Mouse (Mus musculus): ENCODE measurements around the gene Gm28635. TPM values are rescaled to one million over a fixed set of nuclear protein-coding genes. Genes with fewer than 3 reads are reported as not detected.

The Gm28635 gene
- polyA plus RNA-seq, 1 experiment, result not detected

DNA sequence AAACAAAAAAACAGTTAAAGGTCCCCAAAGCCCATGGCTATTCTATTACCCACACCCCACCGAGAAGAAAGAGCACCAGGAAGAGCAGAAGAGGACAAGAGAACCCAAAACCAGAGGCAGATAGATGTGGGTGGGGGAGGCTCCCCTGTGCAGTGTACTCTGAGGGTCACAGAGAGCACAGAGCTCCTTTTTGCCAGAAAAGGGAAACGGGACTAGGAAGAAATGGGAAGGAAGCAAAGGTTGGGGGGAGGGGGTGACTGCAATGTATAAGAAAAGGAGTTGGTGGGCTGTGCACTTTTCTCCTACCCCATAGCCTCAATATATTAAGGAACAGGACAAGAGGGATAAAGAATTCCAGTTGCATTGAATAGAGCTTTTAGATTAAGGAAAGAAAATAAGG is 76.9 kb downstream of the Gm28635 start:
- Histone ChIP-seq H3K4me3 (ENCODE audit: extremely low read depth, insufficient read depth, insufficient read length) (no peak overlapping the region), H3K4me1 (ENCODE audit: control insufficient read depth, insufficient read depth, insufficient read length) (no peaks in the 10 kb centered on the region), H3K27ac (ENCODE audit: insufficient read depth, low read length) (no peak overlapping the region), H3K27me3 (ENCODE audit: control insufficient read depth, insufficient read depth, low read length) (no peaks in the 10 kb centered on the region), H3K36me3 (ENCODE audit: control insufficient read depth, insufficient read depth, low read length) (no peaks in the 10 kb centered on the region; the same call in 1 of the 2 replicates)
- no peak for DNase-seq (ENCODE audit: low read depth in 1 of 2, low spot score in 2 of 2)
- 55% methylated on average over 2 of the region's 2 CpGs for WGBS
- TF ChIP-seq CTCF (IDR thresholded peaks at IDR 0.05; ENCODE audit: extremely low read depth, insufficient read depth, insufficient read length, insufficient replicate concordance) (no peak), POLR2A (IDR thresholded peaks at IDR 0.05; ENCODE audit: low read depth, low read length) (no peak)

DNA sequence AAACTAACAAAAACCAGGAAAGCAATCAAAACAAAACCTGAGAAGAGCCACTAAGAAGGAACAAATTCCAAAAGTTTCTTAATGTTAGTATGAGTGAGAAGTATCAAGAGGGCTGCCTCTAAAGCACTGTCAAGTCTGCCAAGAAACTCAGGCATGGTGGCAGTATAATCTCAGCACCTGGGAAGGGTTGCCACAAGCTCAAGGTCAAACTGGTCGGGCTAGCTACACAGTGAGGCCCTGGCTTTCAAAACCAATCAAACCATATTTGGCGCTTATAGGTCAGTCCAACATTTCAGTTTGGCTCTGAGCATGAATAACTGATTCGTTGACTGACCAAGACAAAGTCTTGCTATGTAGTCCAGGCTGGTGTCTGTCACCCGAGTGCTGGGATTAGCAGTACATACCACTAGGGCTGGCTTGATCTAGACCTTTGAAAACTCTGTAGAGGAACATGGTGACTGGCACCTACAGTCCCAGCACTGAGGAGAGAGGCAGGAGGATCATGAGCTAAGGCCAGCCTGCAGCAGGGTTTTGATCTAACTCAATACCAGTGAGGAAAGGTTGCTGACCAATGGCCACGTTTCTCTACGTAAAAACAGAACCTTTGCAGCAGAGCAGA is 78.5 kb downstream of the Gm28635 start:
- Histone ChIP-seq H3K4me1 (ENCODE audit: control insufficient read depth, insufficient read depth, insufficient read length) (no peaks in the 10 kb centered on the region), H3K4me3 (ENCODE audit: extremely low read depth, insufficient read depth, insufficient read length) (no peak overlapping the region), H3K36me3 (ENCODE audit: control insufficient read depth, insufficient read depth, low read length) (no peaks in the 10 kb centered on the region; the same call in 1 of the 2 replicates), H3K27me3 (ENCODE audit: control insufficient read depth, insufficient read depth, low read length) (no peaks in the 10 kb centered on the region), H3K27ac (ENCODE audit: insufficient read depth, low read length) (no peak overlapping the region)
- DNase-seq (ENCODE audit: low read depth in 1 of 2, low spot score in 2 of 2), result no peak
- 92% methylated on average over 6 of the region's 6 CpGs for WGBS
- no peak for TF ChIP-seq CTCF (IDR thresholded peaks at IDR 0.05; ENCODE audit: extremely low read depth, insufficient read depth, insufficient read length, insufficient replicate concordance)
- TF ChIP-seq POLR2A (IDR thresholded peaks at IDR 0.05; ENCODE audit: low read depth, low read length), result no peak

DNA sequence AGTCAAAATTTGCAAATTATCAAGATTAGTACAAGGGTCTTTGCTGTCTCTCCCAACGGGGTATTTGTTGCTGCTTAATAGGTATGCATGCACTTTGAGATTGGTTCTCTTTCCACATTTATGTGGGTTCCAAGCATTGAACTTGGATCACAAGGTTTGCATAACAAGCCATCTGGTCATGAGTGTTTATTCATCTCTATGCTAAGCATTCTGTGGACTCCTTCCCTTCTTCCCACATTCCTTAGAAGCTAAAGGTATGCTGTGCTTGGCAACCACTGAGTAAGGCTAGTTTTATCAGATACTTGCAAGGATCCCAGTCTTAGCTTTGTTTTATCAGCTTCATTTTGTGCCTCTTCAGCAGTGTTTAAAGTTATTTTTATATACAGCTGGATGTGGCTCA is 80.7 kb downstream of the Gm28635 start:
- TF ChIP-seq CTCF (IDR thresholded peaks at IDR 0.05; ENCODE audit: extremely low read depth, insufficient read depth, insufficient read length, insufficient replicate concordance) (no peak), POLR2A (IDR thresholded peaks at IDR 0.05; ENCODE audit: low read depth, low read length) (no peak)
- no peak overlapping the region for H3K27ac ChIP-seq (ENCODE audit: insufficient read depth, low read length)
- no peak for DNase-seq (ENCODE audit: low read depth in 1 of 2, low spot score in 2 of 2)
- H3K4me1 ChIP-seq (ENCODE audit: control insufficient read depth, insufficient read depth, insufficient read length), result no peaks in the 10 kb centered on the region
- H3K4me3 ChIP-seq (ENCODE audit: extremely low read depth, insufficient read depth, insufficient read length), result no peak overlapping the region
- WGBS, result 92% methylated on average over 1 of the region's 1 CpGs
- no peaks in the 10 kb centered on the region for H3K27me3 ChIP-seq (ENCODE audit: control insufficient read depth, insufficient read depth, low read length)
- H3K36me3 ChIP-seq (ENCODE audit: control insufficient read depth, insufficient read depth, low read length), result no peaks in the 10 kb centered on the region

DNA sequence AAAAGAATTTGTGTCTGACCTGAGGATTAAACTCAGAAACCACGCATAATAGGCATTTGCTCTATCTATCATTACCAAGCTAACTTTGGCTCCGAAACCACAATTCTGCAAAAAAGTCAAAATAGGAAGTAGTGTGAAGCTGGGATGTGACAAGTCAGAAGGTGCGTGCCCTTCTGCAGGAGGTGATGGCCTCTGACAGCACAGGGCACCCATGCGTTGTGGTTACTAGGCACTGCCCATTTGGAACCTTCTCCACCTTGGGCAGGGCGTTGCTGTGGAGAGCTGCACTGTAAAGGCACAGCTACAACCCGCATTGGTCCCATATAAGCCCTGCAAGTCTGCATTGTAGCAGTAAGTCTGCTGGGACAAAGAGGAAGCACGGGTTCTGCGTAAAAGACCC is 85.0 kb downstream of the Gm28635 start:
- Histone ChIP-seq H3K4me3 (ENCODE audit: extremely low read depth, insufficient read depth, insufficient read length) (no peak overlapping the region), H3K27ac (ENCODE audit: insufficient read depth, low read length) (peak overlapping the region; percentile 54), H3K4me1 (ENCODE audit: control insufficient read depth, insufficient read depth, insufficient read length) (no peaks in the 10 kb centered on the region), H3K36me3 (ENCODE audit: control insufficient read depth, insufficient read depth, low read length) (no peaks in the 10 kb centered on the region), H3K27me3 (ENCODE audit: control insufficient read depth, insufficient read depth, low read length) (no peaks in the 10 kb centered on the region)
- WGBS, result 19% methylated on average over 8 of the region's 8 CpGs
- no peak for DNase-seq (ENCODE audit: low read depth in 1 of 2, low spot score in 2 of 2)
- no peak for TF ChIP-seq CTCF (IDR thresholded peaks at IDR 0.05; ENCODE audit: extremely low read depth, insufficient read depth, insufficient read length, insufficient replicate concordance)
- no peak for TF ChIP-seq POLR2A (IDR thresholded peaks at IDR 0.05; ENCODE audit: low read depth, low read length)

GRCm38 (mm10) chr2:84585700-84586099 is 92.1 kb downstream of the Gm28635 start:
- Histone ChIP-seq H3K4me3 (ENCODE audit: extremely low read depth, insufficient read depth, insufficient read length) (no peak overlapping the region), H3K4me1 (ENCODE audit: control insufficient read depth, insufficient read depth, insufficient read length) (no peaks in the 10 kb centered on the region), H3K27me3 (ENCODE audit: control insufficient read depth, insufficient read depth, low read length) (no peaks in the 10 kb centered on the region), H3K36me3 (ENCODE audit: control insufficient read depth, insufficient read depth, low read length) (no peaks in the 10 kb centered on the region), H3K27ac (ENCODE audit: insufficient read depth, low read length) (no peak overlapping the region)
- WGBS, result 94% methylated on average over 8 of the region's 8 CpGs
- TF ChIP-seq CTCF (IDR thresholded peaks at IDR 0.05; ENCODE audit: extremely low read depth, insufficient read depth, insufficient read length, insufficient replicate concordance) (no peak), POLR2A (IDR thresholded peaks at IDR 0.05; ENCODE audit: low read depth, low read length) (no peak)
- DNase-seq (ENCODE audit: low read depth in 1 of 2, low spot score in 2 of 2), result no peak

DNA sequence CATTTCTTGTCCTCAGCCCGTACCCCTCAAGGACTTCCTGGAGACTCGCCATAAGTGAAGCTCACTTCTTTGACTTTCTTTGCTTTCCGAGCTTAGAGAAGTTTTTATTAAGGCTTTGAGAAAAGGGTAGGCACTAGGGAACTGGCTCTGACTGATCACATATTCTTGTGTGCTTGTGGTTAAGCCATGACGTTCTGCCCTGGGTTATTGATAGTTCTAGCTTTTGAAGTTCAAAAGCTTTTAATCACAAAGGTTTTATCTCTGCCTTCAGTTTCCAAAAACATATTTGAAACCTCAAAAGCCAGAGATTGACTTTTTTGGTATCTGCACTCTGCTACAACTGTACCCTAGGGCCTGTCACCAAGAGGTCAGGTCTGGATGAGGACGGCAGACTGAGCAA is 95.6 kb downstream of the Gm28635 start:
- WGBS, result 75% methylated on average over 5 of the region's 5 CpGs

DNA sequence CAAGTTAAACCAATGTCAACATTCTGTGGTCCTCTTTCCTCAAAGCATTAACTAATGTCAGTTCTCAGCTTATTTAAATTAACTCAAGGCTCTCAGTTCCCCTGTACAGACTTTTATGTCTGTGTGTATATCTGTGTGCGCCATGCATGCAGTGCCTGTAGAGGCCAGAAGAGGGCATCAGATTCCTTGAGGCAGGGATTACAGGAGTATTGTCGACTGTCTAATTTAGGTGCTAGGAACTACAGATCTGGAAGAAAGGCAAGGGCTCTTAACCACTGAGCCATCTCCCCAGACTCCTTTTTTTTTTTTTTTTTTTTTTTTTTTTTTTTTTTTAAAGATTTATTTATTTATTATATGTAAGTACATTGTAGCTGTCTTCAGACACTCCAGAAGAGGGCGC is 96.6 kb downstream of the Gm28635 start:
- Histone ChIP-seq H3K27me3 (ENCODE audit: control insufficient read depth, insufficient read depth, low read length) (no peaks in the 10 kb centered on the region), H3K4me3 (ENCODE audit: extremely low read depth, insufficient read depth, insufficient read length) (no peak overlapping the region), H3K36me3 (ENCODE audit: control insufficient read depth, insufficient read depth, low read length) (no peaks in the 10 kb centered on the region), H3K4me1 (ENCODE audit: control insufficient read depth, insufficient read depth, insufficient read length) (no peaks in the 10 kb centered on the region), H3K27ac (ENCODE audit: insufficient read depth, low read length) (no peak overlapping the region)
- no peak for DNase-seq (ENCODE audit: low read depth in 1 of 2, low spot score in 2 of 2)
- 84% methylated on average over 2 of the region's 3 CpGs for WGBS
- TF ChIP-seq POLR2A (IDR thresholded peaks at IDR 0.05; ENCODE audit: low read depth, low read length) (no peak), CTCF (IDR thresholded peaks at IDR 0.05; ENCODE audit: extremely low read depth, insufficient read depth, insufficient read length, insufficient replicate concordance) (no peak)

More for the DNA sequence above, 95.6 kb downstream of the Gm28635 start:
- no peaks in the 10 kb centered on the region for H3K4me1 ChIP-seq (ENCODE audit: control insufficient read depth, insufficient read depth, insufficient read length)
- H3K4me3 ChIP-seq (ENCODE audit: extremely low read depth, insufficient read depth, insufficient read length), result no peak overlapping the region
- TF ChIP-seq POLR2A (IDR thresholded peaks at IDR 0.05; ENCODE audit: low read depth, low read length) (no peak), CTCF (IDR thresholded peaks at IDR 0.05; ENCODE audit: extremely low read depth, insufficient read depth, insufficient read length, insufficient replicate concordance) (no peak)
- H3K27me3 ChIP-seq (ENCODE audit: control insufficient read depth, insufficient read depth, low read length), result no peaks in the 10 kb centered on the region
- peak in 1 of 2 experiments; percentile 28 for DNase-seq (ENCODE audit: low read depth in 1 of 2, low spot score in 2 of 2)
- no peaks in the 10 kb centered on the region for H3K36me3 ChIP-seq (ENCODE audit: control insufficient read depth, insufficient read depth, low read length)
- H3K27ac ChIP-seq (ENCODE audit: insufficient read depth, low read length), result no peak overlapping the region
